Mouse (Mus musculus) heart, postnatal 0 days (tissue): ENCODE measurements at regions not wholly inside any gene's neighbourhood (a gene's known extent, or its start where the extent isn't known, plus 50 kb on each side); places are given as distances from the start of the nearest gene placed in this dataset.

ENCODE experiments used
- ATAC-seq: fragments of 200-750 bp; cut with Nextera tagmentation; 2 replicates; pipeline ENCODE4 v1.8.0; 2017; ENCODE audit warnings: low read depth, moderate number of reproducible peaks, moderate library complexity; ENCODE audit not compliant: insufficient read depth
- DNase-seq: peaks from one replicate; pipeline ENCODE4 v3.0.0-alpha.2; 2016; ENCODE audit warnings: low spot score
- H3K27ac ChIP-seq: fragments of 300-500 bp; sonication (generic); 2 replicates; pipeline ENCODE4 v1.5.1; 2014; ENCODE audit warnings: low read depth, mild to moderate bottlenecking
- H3K27me3 ChIP-seq: fragments of 300-500 bp; sonication (generic); 2 replicates; pipeline ENCODE4 v1.6.1; 2014; ENCODE audit warnings: low read length, mixed read lengths; ENCODE audit not compliant: control insufficient read depth, insufficient read depth
- H3K36me3 ChIP-seq: fragments of 300-500 bp; sonication (generic); replicated peaks from 2 replicates; pipeline ENCODE4 v1.6.1; 2014; ENCODE audit warnings: low read length, mixed read lengths; ENCODE audit not compliant: control insufficient read depth, insufficient read depth
- H3K4me1 ChIP-seq: fragments of 300-500 bp; sonication (generic); 2 replicates; pipeline ENCODE4 v1.6.1; 2014; ENCODE audit warnings: antibody characterized with exemption; ENCODE audit not compliant: control insufficient read depth, insufficient read depth
- H3K4me2 ChIP-seq: fragments of 300-500 bp; sonication (generic); 2 replicates; pipeline ENCODE4 v1.6.1; 2014; ENCODE audit warnings: low read depth, mild to moderate bottlenecking, low read length, moderate library complexity
- H3K4me3 ChIP-seq: fragments of 300-500 bp; sonication (generic); 2 replicates; pipeline ENCODE4 v1.5.1; 2014; ENCODE audit warnings: low read depth, low read length
- H3K9ac ChIP-seq: fragments of 300-500 bp; sonication (generic); replicated peaks from 2 replicates; pipeline ENCODE4 v1.6.1; 2014; ENCODE audit warnings: low read depth, low read length, mixed read lengths
- H3K9me3 ChIP-seq: fragments of 300-500 bp; sonication (generic); replicated peaks from 2 replicates; pipeline ENCODE4 v1.6.1; 2016; ENCODE audit warnings: low read length; ENCODE audit not compliant: control insufficient read depth
- CTCF ChIP-seq: IDR thresholded peaks from 2 replicates; pipeline ENCODE4 v1.5.1; 2016; ENCODE audit warnings: antibody characterized with exemption, control low read depth, low read depth
- EP300 ChIP-seq: IDR thresholded peaks from 2 replicates; pipeline ENCODE4 v1.6.1; 2016; ENCODE audit warnings: antibody characterized with exemption, low read depth
- whole genome bisulfite sequencing: fragments of 180-500 bp; shearing (Covaris S2); extraction: QIAGEN DNeasy Blood & Tissue Kit; methylation state at CpG from one replicate; pipeline ENCODE4 v1.1.7; 2014; 5-methylcytosine and 5-hydroxymethylcytosine counted together

DNA sequence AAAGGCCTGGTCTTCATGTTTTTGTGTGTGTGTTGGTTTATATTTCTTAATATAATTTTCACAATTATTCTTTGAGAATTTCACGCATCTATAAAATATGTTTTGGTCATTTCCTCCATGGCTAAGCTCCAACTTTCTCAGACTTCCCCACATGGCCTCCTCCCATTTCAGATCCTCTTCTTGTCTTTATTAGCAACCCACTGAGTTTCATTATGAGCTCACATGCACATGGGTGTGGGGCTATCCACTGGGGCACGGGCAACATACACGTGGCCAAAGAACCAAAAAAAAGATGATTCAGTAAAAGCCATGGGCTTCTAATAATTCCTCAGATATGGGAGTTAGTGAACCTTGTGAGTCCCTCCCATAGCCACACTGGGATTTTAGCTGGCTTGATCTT, 50.1 kb upstream of the Mpp6 start:
- Histone ChIP-seq H3K9me3 (no peaks in the 10 kb centered on the region), H3K36me3 (no peaks in the 10 kb centered on the region), H3K27me3 (no peaks in the 10 kb centered on the region), H3K9ac (no peak overlapping the region), H3K4me1 (no peaks in the 10 kb centered on the region), H3K4me2 (no peak overlapping the region), H3K27ac (no peak overlapping the region), H3K4me3 (no peak overlapping the region)
- WGBS: 85% methylated on average over 3 of the region's 3 CpGs
- TF ChIP-seq CTCF: no peak
- TF ChIP-seq EP300: no peak
- no peak for ATAC-seq
- no peak for DNase-seq
